Mouse (Mus musculus) liver, postnatal 0 days (tissue): ENCODE results near the gene Rnf7. TPM values are rescaled to one million over a fixed set of nuclear protein-coding genes. Genes with fewer than 3 reads are reported as not detected.

Source experiments
- ATAC-seq: fragments of 200-750 bp; cut with Nextera tagmentation; 2 replicates; pipeline ENCODE4 v1.8.0; 2017; ENCODE audit warnings: mild to moderate bottlenecking, moderate library complexity
- DNase-seq: peaks from one replicate; pipeline ENCODE4 v3.0.0-alpha.2; 2016
- H3K27ac ChIP-seq: fragments of 300-500 bp; sonication (generic); 2 replicates; pipeline ENCODE4 v1.5.1; 2014; ENCODE audit warnings: antibody characterized with exemption, moderate library complexity, mild to moderate bottlenecking, low read depth
- H3K27me3 ChIP-seq: fragments of 300-500 bp; sonication (generic); 2 replicates; pipeline ENCODE4 v1.6.1; 2014; ENCODE audit warnings: low read length, control low read depth, mixed read lengths; ENCODE audit not compliant: insufficient read depth
- H3K36me3 ChIP-seq: fragments of 300-500 bp; sonication (generic); replicated peaks from 2 replicates; pipeline ENCODE4 v1.6.1; 2014; ENCODE audit warnings: mild to moderate bottlenecking, control low read depth, low read length, moderate library complexity, mixed read lengths; ENCODE audit not compliant: insufficient read depth
- H3K4me1 ChIP-seq: fragments of 300-500 bp; sonication (generic); 2 replicates; pipeline ENCODE4 v1.6.1; 2014; ENCODE audit warnings: antibody characterized with exemption, mild to moderate bottlenecking, control low read depth; ENCODE audit not compliant: insufficient read depth
- H3K4me2 ChIP-seq: fragments of 300-500 bp; sonication (generic); 2 replicates; pipeline ENCODE4 v1.6.1; 2014; ENCODE audit warnings: low read depth, mild to moderate bottlenecking, low read length, moderate library complexity, mixed read lengths
- H3K4me3 ChIP-seq: fragments of 300-500 bp; sonication (generic); 2 replicates; pipeline ENCODE4 v1.5.1; 2014; ENCODE audit warnings: low read depth, low read length
- H3K9ac ChIP-seq: fragments of 300-500 bp; sonication (generic); replicated peaks from 2 replicates; pipeline ENCODE4 v1.6.1; 2014; ENCODE audit warnings: mild to moderate bottlenecking, moderate library complexity
- H3K9me3 ChIP-seq: fragments of 300-500 bp; sonication (generic); 2 replicates; pipeline ENCODE4 v1.6.1; 2016; ENCODE audit warnings: mild to moderate bottlenecking, control low read depth, low read length, mixed read lengths
- CTCF ChIP-seq: sonication (generic); IDR thresholded peaks from 2 replicates; pipeline ENCODE4 v1.5.1; 2016; ENCODE audit warnings: antibody characterized with exemption, low read depth
- EP300 ChIP-seq: IDR thresholded peaks from 2 replicates; pipeline ENCODE4 v1.6.1; 2016; ENCODE audit warnings: antibody characterized with exemption, low read depth, mild to moderate bottlenecking
- WGBS: fragments of 180-500 bp; shearing (Covaris S2); extraction: QIAGEN DNeasy Blood & Tissue Kit; methylation state at CpG from one replicate; pipeline ENCODE4 v1.1.7; 2014; ENCODE audit not compliant: insufficient replicate concordance; 5-methylcytosine and 5-hydroxymethylcytosine counted together
- polyA plus RNA-seq: library from polyadenylated mRNA; unstranded; fragments of >200 nt; fragmentation: Nextera tagmentation; extraction: Ambion mirVana; gene quantifications from 2 replicates; pipeline ENCODE4 v1.2.1, GENCODE M21; 2015

Rnf7 gene
- polyA plus RNA-seq, 1 experiment from 2014 or later: 58.6 TPM

- no peak overlapping the region for H3K4me3 ChIP-seq
- no peak overlapping the region for H3K4me2 ChIP-seq
- no peaks in the 10 kb centered on the region for H3K36me3 ChIP-seq
- DNase-seq: no peak
- H3K27ac ChIP-seq: no peak overlapping the region
- no peak for TF ChIP-seq EP300
- no peak for TF ChIP-seq CTCF
- H3K9me3 ChIP-seq: no peaks in the 10 kb centered on the region
- no peaks in the 10 kb centered on the region for H3K4me1 ChIP-seq
- WGBS: 59% methylated on average over 3 of the region's 3 CpGs
- ATAC-seq: no peak
- no peak overlapping the region for H3K9ac ChIP-seq
- no peaks in the 10 kb centered on the region for H3K27me3 ChIP-seq
Observed at GRCm38 (mm10) chr9:96516806-96517205, 38.3 kb upstream of the Rnf7 start.

GRCm38 (mm10) chr9:96515737-96516136 is 37.3 kb upstream of the Rnf7 start:
- ATAC-seq (no peak), DNase-seq (no peak)
- H3K4me1 ChIP-seq: no peaks in the 10 kb centered on the region
- no peaks in the 10 kb centered on the region for H3K27me3 ChIP-seq
- H3K27ac ChIP-seq: no peak overlapping the region
- no peak overlapping the region for H3K4me3 ChIP-seq
- TF ChIP-seq CTCF: no peak
- no peak for TF ChIP-seq EP300
- H3K9me3 ChIP-seq: no peaks in the 10 kb centered on the region
- H3K4me2 ChIP-seq: no peak overlapping the region
- no peak overlapping the region for H3K9ac ChIP-seq
- 66% methylated on average over 5 of the region's 5 CpGs for WGBS
- H3K36me3 ChIP-seq: no peaks in the 10 kb centered on the region

GRCm38 (mm10) chr9:96514278-96514677 is 35.8 kb upstream of the Rnf7 start:
- no peak overlapping the region for H3K9ac ChIP-seq
- H3K4me1 ChIP-seq: no peaks in the 10 kb centered on the region
- no peaks in the 10 kb centered on the region for H3K36me3 ChIP-seq
- H3K27me3 ChIP-seq: no peaks in the 10 kb centered on the region
- no peak overlapping the region for H3K4me3 ChIP-seq
- no peak overlapping the region for H3K27ac ChIP-seq
- no peaks in the 10 kb centered on the region for H3K9me3 ChIP-seq
- no peak for TF ChIP-seq CTCF
- no peak for TF ChIP-seq EP300
- DNase-seq: no peak
- H3K4me2 ChIP-seq: no peak overlapping the region
- 37% methylated on average over 5 of the region's 5 CpGs for WGBS
- no peak for ATAC-seq

GRCm38 (mm10) chr9:96506011-96506498 is 27.6 kb upstream of the Rnf7 start:
- Histone ChIP-seq H3K9me3 (no peaks in the 10 kb centered on the region), H3K27ac (no peak overlapping the region), H3K36me3 (no peaks in the 10 kb centered on the region), H3K27me3 (no peaks in the 10 kb centered on the region), H3K9ac (no peak overlapping the region), H3K4me1 (no peaks in the 10 kb centered on the region), H3K4me3 (no peak overlapping the region), H3K4me2 (no peak overlapping the region)
- DNase-seq (no peak), ATAC-seq (no peak)
- TF ChIP-seq EP300: no peak
- WGBS: 53% methylated on average over 10 of the region's 10 CpGs

GRCm38 (mm10) chr9:96505156-96505555 is 26.7 kb upstream of the Rnf7 start:
- Histone ChIP-seq H3K9ac (no peak overlapping the region), H3K27ac (no peak overlapping the region), H3K9me3 (no peaks in the 10 kb centered on the region), H3K4me1 (no peaks in the 10 kb centered on the region), H3K27me3 (no peaks in the 10 kb centered on the region), H3K4me2 (no peak overlapping the region), H3K4me3 (no peak overlapping the region), H3K36me3 (no peaks in the 10 kb centered on the region)
- TF ChIP-seq EP300: no peak
- no peak for TF ChIP-seq CTCF
- no peak for DNase-seq
- no peak for ATAC-seq
- 88% methylated on average over 4 of the region's 4 CpGs for WGBS

GRCm38 (mm10) chr9:96504116-96504895 is 25.8 kb upstream of the Rnf7 start:
- DNase-seq (no peak), ATAC-seq (no peak)
- Histone ChIP-seq H3K9me3 (no peaks in the 10 kb centered on the region), H3K27ac (no peak overlapping the region), H3K4me3 (no peak overlapping the region), H3K36me3 (no peaks in the 10 kb centered on the region), H3K4me2 (no peak overlapping the region), H3K4me1 (no peaks in the 10 kb centered on the region), H3K9ac (no peak overlapping the region), H3K27me3 (no peaks in the 10 kb centered on the region)
- TF ChIP-seq CTCF (no peak), EP300 (no peak)
- 86% methylated on average over 17 of the region's 17 CpGs for WGBS
